Mouse (Mus musculus) cortical plate, adult 2 months (tissue): ENCODE results near the gene Zfp541. TPM values are rescaled to one million over a fixed set of nuclear protein-coding genes. Genes with fewer than 3 reads are reported as not detected.

ENCODE experiments used
- H3K27ac ChIP-seq: fragments of 200-500 bp; 2 replicates; pipeline ENCODE4 v1.5.1; 2012; ENCODE audit warnings: low read length, control low read depth, inconsistent platforms; ENCODE audit not compliant: insufficient read depth
- H3K4me1 ChIP-seq: fragments of 200-500 bp; 2 replicates; pipeline ENCODE4 v1.6.1; 2011; ENCODE audit warnings: low read length; ENCODE audit not compliant: control insufficient read depth, insufficient read depth
- H3K4me3 ChIP-seq: fragments of 200-500 bp; 2 replicates; pipeline ENCODE4 v1.5.1; 2011; ENCODE audit warnings: mild to moderate bottlenecking, low read length, control low read depth; ENCODE audit not compliant: insufficient read depth
- CTCF ChIP-seq: fragments of 200-500 bp; IDR thresholded peaks from 2 replicates; pipeline ENCODE4 v1.5.1; 2011; ENCODE audit warnings: mild to moderate bottlenecking, control low read depth, low read length; ENCODE audit not compliant: insufficient read depth; ENCODE audit errors: extremely low read depth
- POLR2A ChIP-seq: fragments of 200-500 bp; IDR thresholded peaks from 2 replicates; pipeline ENCODE4 v1.6.1; 2011; ENCODE audit warnings: mild to moderate bottlenecking, low read length, control low read depth; ENCODE audit not compliant: insufficient read depth; ENCODE audit errors: extremely low read depth
- polyA plus RNA-seq: library from polyadenylated mRNA; depleted of rRNA; stranded (reverse); fragments of >200 nt; gene quantifications from 2 replicates; pipeline ENCODE4 v1.2.3, GENCODE M21; 2012

The Zfp541 gene
- polyA plus RNA-seq, 1 experiment, result 0.52 TPM

DNA sequence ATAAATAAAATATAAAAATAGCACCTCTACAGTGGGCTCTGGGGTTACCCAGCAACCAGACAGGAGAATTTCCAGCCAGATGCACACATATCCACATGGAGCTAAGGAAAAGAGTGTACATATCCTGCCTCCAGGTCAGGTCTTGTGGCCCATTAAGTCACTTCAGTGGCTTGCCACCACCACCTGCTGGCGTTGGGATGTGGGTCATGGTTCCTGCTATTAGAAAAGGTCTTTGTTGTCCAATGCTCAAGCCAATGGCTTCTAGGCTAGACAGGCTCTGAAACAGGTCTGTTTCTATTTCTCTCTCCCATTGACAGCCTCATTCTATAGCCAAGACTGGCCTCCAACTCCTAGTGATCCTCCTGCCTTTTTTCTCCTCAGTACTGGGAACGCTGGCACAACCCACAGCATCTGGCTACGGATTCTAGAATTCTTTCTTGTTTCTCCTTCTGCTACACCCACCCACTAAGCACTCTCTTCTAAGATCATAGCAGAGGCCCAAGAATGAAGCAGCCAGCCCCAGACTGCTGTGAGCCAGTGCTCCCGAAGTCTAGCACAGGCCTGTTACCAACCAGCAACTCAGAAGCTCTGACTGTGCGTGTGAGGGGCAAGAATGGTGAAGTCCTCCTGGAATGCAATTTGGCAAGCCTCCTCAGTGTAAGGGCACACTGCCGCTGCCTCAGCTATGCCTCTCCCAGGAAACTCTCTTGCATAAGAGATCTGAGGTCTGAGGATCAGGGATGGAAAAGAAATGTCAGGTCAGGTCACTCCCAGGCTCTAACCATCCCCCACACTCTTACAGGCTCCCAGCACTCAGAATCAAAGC lies 33.3 kb upstream of the Zfp541 start:
- H3K4me1 ChIP-seq, result peaks cover 8% of the 10 kb centered on the region
- peak overlapping the region; percentile 49; the same call in 1 of the 2 replicates for H3K27ac ChIP-seq
- no peak overlapping the region for H3K4me3 ChIP-seq
- no peak for TF ChIP-seq CTCF
- TF ChIP-seq POLR2A, result no peak

DNA sequence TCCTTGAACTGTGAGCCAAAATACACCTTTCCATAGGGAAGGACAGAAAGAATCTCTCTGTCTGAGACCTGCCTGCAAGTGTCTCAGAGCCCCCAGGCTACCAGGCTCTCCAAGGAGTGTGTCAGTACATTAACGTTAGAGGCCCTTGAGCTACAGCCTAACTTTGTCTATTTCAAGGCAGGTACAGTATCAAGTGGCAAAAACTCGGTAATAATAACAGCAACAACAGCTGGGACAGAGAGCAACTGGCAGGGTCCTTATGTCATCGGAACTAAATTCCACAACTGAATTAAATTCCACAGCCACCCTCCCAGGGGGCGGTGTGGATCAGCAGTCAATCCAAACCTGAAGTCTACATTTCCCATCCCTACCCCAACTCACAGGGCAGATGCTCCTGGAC lies 30.5 kb upstream of the Zfp541 start:
- TF ChIP-seq CTCF (no peak), POLR2A (no peak)

DNA sequence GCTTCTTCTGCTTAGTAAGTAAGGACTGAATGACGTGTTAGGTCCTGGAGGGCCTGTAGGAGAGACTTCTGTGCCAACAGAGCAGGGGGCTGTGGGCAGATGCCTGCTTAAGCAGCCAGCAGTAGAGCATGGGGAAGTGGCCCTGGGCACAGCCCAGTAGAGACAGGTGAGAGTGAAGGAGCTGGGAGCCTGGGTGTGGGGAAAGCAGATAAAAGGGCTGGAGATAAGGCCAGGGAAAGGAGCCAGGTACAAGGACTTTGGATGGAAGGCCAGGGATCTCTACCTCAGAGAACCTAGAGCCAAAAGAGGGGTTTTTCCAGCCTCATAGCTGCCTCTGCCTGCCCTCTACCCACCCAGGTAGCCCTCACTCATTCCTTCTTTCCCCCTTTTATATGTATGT lies 28.6 kb upstream of the Zfp541 start:
- H3K4me1 ChIP-seq, result peaks cover 5% of the 10 kb centered on the region
- H3K27ac ChIP-seq, result no peak overlapping the region
- TF ChIP-seq CTCF (no peak), POLR2A (no peak)
- H3K4me3 ChIP-seq, result no peak overlapping the region

More for the DNA sequence above, 30.5 kb upstream of the Zfp541 start:
- no peak overlapping the region for H3K4me3 ChIP-seq
- peaks cover 8% of the 10 kb centered on the region for H3K4me1 ChIP-seq
- H3K27ac ChIP-seq, result no peak overlapping the region

DNA sequence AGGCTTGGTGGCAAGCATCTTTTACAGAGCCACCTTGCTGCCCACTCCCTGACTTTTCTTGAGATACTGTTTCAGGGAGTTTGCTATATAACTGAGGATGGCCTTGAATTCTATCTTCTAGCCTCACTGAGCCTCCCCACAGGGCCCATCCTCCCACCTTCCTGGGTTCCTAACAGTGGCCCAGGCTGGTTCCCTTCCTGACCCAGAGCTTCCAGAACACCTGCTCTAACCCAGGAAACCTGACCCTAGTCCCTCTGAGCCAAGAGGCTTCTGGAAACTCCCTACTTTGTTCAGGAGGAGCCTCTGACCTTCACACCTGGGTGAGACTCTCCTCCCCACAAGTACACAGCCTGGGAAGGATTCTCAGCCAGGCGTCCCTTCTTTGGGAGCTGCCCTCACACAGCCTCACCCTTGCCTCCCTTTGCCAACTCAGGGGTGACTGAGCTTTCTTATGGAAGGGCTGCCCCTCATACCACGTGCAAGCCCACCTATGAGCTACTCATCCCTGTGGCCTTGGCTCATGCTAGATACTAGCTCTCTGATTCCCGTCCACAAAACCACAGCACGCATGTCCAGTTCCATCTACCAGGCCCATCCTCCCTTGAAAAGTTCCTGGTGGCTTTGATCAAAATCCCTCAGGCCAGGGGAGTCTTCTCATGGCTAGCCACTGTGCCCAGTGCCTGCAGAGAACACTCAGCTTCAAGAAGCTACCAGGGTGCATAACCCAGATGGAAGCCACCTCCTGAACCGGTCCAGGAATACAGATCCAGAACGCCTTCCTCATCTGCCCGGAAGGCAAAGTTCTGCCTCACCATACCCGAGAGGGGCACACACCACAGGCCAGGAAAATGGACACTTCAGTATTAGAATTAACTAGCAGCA lies 27.8 kb upstream of the Zfp541 start:
- TF ChIP-seq POLR2A, result no peak
- no peak for TF ChIP-seq CTCF
- Histone ChIP-seq H3K4me3 (no peak overlapping the region), H3K27ac (no peak overlapping the region), H3K4me1 (no peaks in the 10 kb centered on the region)

DNA sequence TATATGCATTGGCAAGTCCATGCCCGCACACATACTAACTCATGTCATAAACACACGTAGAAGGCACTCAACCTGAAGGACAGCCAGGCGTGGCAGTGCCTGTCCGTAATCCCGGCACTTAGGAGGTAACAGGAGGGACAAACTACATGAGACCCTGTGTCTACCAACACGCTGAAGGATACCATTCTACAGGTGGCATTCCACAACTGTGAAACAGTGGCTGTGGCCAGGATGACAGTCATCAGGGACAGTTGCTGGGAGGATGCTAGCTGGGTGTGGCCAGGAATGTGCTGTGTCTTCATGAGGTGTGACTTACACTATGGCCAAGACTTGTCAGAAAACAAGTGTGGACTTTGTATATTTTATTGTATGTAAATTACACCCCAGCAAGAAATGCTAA lies 24.6 kb upstream of the Zfp541 start:
- H3K27ac ChIP-seq, result no peak overlapping the region
- no peaks in the 10 kb centered on the region for H3K4me1 ChIP-seq
- TF ChIP-seq CTCF (no peak), POLR2A (no peak)
- H3K4me3 ChIP-seq, result no peak overlapping the region

DNA sequence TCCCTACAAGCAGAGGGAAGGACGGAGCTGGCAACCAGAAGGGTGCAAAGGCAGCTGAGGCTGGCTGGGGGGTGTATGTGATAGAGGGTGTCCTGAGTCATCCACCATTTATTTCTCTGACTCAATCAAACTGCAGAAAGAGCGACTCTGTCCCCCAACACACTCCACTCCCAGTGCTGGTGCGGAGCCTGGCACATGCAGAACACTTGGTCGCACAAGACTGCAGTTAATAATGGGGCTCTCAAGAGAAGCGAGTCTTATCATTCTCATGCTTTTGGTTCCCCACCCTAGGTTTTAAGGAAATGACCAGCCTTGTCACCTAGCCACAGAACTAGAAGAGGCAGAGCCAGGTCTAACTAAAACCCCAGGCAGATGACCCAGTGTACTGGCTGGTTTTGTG lies 22.3 kb upstream of the Zfp541 start:
- H3K4me3 ChIP-seq, result no peak overlapping the region
- H3K27ac ChIP-seq, result no peak overlapping the region
- H3K4me1 ChIP-seq, result no peaks in the 10 kb centered on the region; the same call in 1 of the 2 replicates
- no peak for TF ChIP-seq POLR2A
- no peak for TF ChIP-seq CTCF

DNA sequence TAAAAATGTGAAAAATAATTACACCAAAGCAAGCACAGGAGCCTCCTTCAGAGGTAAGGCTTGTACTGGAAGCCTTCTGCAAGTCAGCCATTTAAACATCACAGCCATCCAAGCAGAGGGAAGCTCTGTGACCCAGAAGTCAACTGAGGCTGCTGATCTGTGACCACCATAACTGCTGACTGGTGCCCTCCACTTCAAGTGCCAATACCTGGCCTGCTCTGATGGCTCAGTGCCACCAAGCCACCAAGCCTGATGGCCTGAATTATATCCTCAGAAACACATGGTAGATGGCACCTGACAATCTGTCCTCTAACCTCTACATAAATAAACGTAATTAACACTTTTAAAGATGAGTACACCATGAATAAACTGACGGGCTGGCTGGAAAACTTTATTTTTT lies 20.4 kb upstream of the Zfp541 start:
- H3K4me3 ChIP-seq, result no peak overlapping the region
- no peak for TF ChIP-seq POLR2A
- H3K27ac ChIP-seq, result no peak overlapping the region
- H3K4me1 ChIP-seq, result peaks cover 6% of the 10 kb centered on the region

DNA sequence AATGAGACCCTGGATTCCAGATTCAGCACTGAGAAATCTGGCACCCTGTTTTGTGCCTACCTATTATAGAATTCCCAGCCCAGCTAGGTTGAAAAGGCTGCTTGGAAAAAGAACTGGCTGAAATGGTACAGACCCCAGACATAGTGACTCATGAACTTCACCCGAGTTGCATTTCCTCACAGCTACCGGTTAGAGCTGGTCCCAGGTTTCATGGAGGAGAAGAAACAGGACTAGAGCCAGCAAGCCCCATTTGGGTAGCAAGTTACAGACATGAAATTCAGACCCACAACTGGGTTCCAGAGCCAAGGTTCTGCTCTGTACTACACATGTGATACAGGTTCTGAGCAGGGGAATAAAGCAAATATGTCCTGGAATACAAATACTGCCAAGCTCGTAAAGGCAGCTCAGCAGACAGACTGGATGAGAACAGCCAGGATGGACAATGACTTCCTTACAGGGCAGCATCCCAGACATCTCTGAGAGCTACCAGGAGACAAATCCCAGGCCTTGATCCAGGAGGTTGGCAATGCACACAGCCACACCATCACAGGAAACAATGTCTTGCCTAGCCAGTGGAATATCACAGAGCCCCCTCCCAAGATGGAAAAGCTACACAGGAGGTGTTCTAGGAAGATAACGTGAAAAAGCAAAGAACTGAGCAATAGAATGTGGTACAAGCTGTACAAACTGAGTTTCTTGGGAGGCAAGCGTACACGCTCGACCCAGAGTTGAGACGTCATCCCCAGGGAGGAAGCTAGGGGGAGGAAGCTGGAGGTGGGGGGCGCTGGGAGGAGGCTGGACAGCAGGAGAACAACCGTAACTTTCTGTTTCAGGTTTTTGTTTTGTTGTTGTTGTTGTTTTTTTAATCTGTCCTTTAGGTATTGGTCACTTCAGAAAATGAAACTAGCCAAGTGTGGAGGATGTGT lies 18.5 kb upstream of the Zfp541 start:
- H3K27ac ChIP-seq, result no peak overlapping the region

DNA sequence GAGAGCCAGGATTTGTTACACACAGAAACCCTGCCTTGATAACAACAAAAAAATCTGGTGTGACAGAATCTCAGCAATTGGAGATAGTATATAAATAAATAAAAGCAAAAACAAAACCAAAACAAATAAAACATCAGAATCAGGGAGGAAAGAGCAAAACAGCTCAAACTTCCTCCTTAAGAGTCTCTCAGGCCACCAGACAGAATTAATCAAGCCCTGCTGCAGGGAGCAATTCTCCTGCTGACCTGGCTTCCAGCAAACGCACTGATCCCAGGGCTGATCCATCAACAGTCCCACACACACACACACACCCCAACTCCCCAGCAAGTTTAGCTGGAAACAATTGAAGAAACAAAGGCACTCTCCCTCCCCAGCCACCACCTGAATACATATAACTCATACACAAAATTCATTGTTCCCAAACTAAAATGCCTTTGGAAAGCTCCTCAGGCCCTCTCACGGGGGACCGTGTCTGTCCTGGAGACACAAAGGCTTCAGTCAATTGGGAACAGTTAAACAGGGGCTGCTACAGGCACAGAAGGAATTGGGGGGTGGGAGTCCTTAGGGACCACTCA lies 17.7 kb upstream of the Zfp541 start:
- no peak overlapping the region for H3K4me3 ChIP-seq
- peaks cover 6% of the 10 kb centered on the region for H3K4me1 ChIP-seq
- no peak overlapping the region for H3K27ac ChIP-seq
- TF ChIP-seq POLR2A (no peak), CTCF (no peak)

More for the DNA sequence above, 18.5 kb upstream of the Zfp541 start:
- TF ChIP-seq CTCF, result no peak
- no peak for TF ChIP-seq POLR2A
- Histone ChIP-seq H3K4me1 (peaks cover 6% of the 10 kb centered on the region), H3K4me3 (no peak overlapping the region)
